Mouse (Mus musculus): ENCODE results near the gene Tnfrsf9. TPM values are rescaled to one million over a fixed set of nuclear protein-coding genes. Genes with fewer than 3 reads are reported as not detected.

Gene Tnfrsf9
- polyA plus RNA-seq, 1 experiment from 2014 or later, result 0.26 TPM

GRCm38 (mm10) chr4:150933503-150933902, 19.1 kb downstream of the Tnfrsf9 start:
- no peak for ATAC-seq (replicated peaks; ENCODE audit: low FRiP score)
- WGBS, result 77% methylated on average over 1 of the region's 1 CpGs
- Histone ChIP-seq H3K4me1 (replicated peaks; ENCODE audit: control insufficient read depth, insufficient read depth, low read length) (no peaks in the 10 kb centered on the region), H3K27me3 (replicated peaks; ENCODE audit: control insufficient read depth, insufficient read depth, low read length) (no peaks in the 10 kb centered on the region), H3K4me3 (ENCODE audit: low read depth, low read length) (no peak overlapping the region), H3K36me3 (ENCODE audit: control insufficient read depth, insufficient read depth, low read length) (no peaks in the 10 kb centered on the region), H3K9ac (ENCODE audit: low read depth, low read length) (no peak overlapping the region), H3K27ac (ENCODE audit: low read depth, low read length) (no peak overlapping the region), H3K4me2 (no peak overlapping the region), H3K9me3 (ENCODE audit: control insufficient read depth, low read length) (no peaks in the 10 kb centered on the region)
- no peak for DNase-seq (ENCODE audit: low spot score)

GRCm38 (mm10) chr4:150937293-150938062, 23.1 kb downstream of the Tnfrsf9 start:
- Histone ChIP-seq H3K27ac (ENCODE audit: low read depth, low read length) (no peak overlapping the region), H3K4me2 (peak overlapping the region; percentile 38), H3K9ac (ENCODE audit: low read depth, low read length) (no peak overlapping the region), H3K4me1 (replicated peaks; ENCODE audit: control insufficient read depth, insufficient read depth, low read length) (no peaks in the 10 kb centered on the region), H3K9me3 (ENCODE audit: control insufficient read depth, low read length) (no peaks in the 10 kb centered on the region), H3K4me3 (ENCODE audit: low read depth, low read length) (no peak overlapping the region), H3K36me3 (ENCODE audit: control insufficient read depth, insufficient read depth, low read length) (no peaks in the 10 kb centered on the region), H3K27me3 (replicated peaks; ENCODE audit: control insufficient read depth, insufficient read depth, low read length) (no peaks in the 10 kb centered on the region)
- WGBS, result 66% methylated on average over 16 of the region's 16 CpGs
- ATAC-seq (replicated peaks; ENCODE audit: low FRiP score) (no peak), DNase-seq (ENCODE audit: low spot score) (no peak)

- no peak for DNase-seq (ENCODE audit: low spot score)
- H3K4me3 ChIP-seq (ENCODE audit: low read depth, low read length), result no peak overlapping the region
- H3K4me2 ChIP-seq, result peak overlapping the region; percentile 38
- ATAC-seq (replicated peaks; ENCODE audit: low FRiP score), result no peak
- H3K27me3 ChIP-seq (replicated peaks; ENCODE audit: control insufficient read depth, insufficient read depth, low read length), result no peaks in the 10 kb centered on the region
- no peaks in the 10 kb centered on the region for H3K4me1 ChIP-seq (replicated peaks; ENCODE audit: control insufficient read depth, insufficient read depth, low read length)
- no peaks in the 10 kb centered on the region for H3K9me3 ChIP-seq (ENCODE audit: control insufficient read depth, low read length)
- no peak overlapping the region for H3K27ac ChIP-seq (ENCODE audit: low read depth, low read length)
- no peaks in the 10 kb centered on the region for H3K36me3 ChIP-seq (ENCODE audit: control insufficient read depth, insufficient read depth, low read length)
- WGBS, result 29% methylated on average over 14 of the region's 14 CpGs
- H3K9ac ChIP-seq (ENCODE audit: low read depth, low read length), result no peak overlapping the region
Measured at GRCm38 (mm10) chr4:150938063-150938452, 23.7 kb downstream of the Tnfrsf9 start.

- no peak overlapping the region for H3K27ac ChIP-seq (ENCODE audit: low read depth, low read length)
- 63% methylated on average over 13 of the region's 13 CpGs for WGBS
- no peaks in the 10 kb centered on the region for H3K9me3 ChIP-seq (ENCODE audit: control insufficient read depth, low read length)
- H3K27me3 ChIP-seq (replicated peaks; ENCODE audit: control insufficient read depth, insufficient read depth, low read length), result no peaks in the 10 kb centered on the region
- no peaks in the 10 kb centered on the region for H3K36me3 ChIP-seq (ENCODE audit: control insufficient read depth, insufficient read depth, low read length)
- H3K4me2 ChIP-seq, result no peak overlapping the region
- no peak overlapping the region for H3K9ac ChIP-seq (ENCODE audit: low read depth, low read length)
- DNase-seq (ENCODE audit: low spot score), result no peak
- H3K4me1 ChIP-seq (replicated peaks; ENCODE audit: control insufficient read depth, insufficient read depth, low read length), result no peaks in the 10 kb centered on the region
- H3K4me3 ChIP-seq (ENCODE audit: low read depth, low read length), result no peak overlapping the region
- ATAC-seq (replicated peaks; ENCODE audit: low FRiP score), result no peak
Measured at GRCm38 (mm10) chr4:150939991-150940651, 25.8 kb downstream of the Tnfrsf9 start.

GRCm38 (mm10) chr4:150944707-150945106, 30.3 kb downstream of the Tnfrsf9 start:
- Histone ChIP-seq H3K9me3 (ENCODE audit: control insufficient read depth, low read length) (no peaks in the 10 kb centered on the region), H3K4me2 (no peak overlapping the region), H3K4me1 (replicated peaks; ENCODE audit: control insufficient read depth, insufficient read depth, low read length) (no peaks in the 10 kb centered on the region), H3K27ac (ENCODE audit: low read depth, low read length) (no peak overlapping the region), H3K27me3 (replicated peaks; ENCODE audit: control insufficient read depth, insufficient read depth, low read length) (no peaks in the 10 kb centered on the region), H3K4me3 (ENCODE audit: low read depth, low read length) (no peak overlapping the region), H3K9ac (ENCODE audit: low read depth, low read length) (no peak overlapping the region), H3K36me3 (ENCODE audit: control insufficient read depth, insufficient read depth, low read length) (no peaks in the 10 kb centered on the region)
- no peak for DNase-seq (ENCODE audit: low spot score)
- ATAC-seq (replicated peaks; ENCODE audit: low FRiP score), result no peak
- WGBS, result 89% methylated on average over 7 of the region's 7 CpGs

- Histone ChIP-seq H3K4me1 (replicated peaks; ENCODE audit: control insufficient read depth, insufficient read depth, low read length) (no peaks in the 10 kb centered on the region), H3K9ac (ENCODE audit: low read depth, low read length) (no peak overlapping the region), H3K4me3 (ENCODE audit: low read depth, low read length) (no peak overlapping the region), H3K4me2 (no peak overlapping the region), H3K36me3 (ENCODE audit: control insufficient read depth, insufficient read depth, low read length) (no peaks in the 10 kb centered on the region), H3K27me3 (replicated peaks; ENCODE audit: control insufficient read depth, insufficient read depth, low read length) (no peaks in the 10 kb centered on the region), H3K9me3 (ENCODE audit: control insufficient read depth, low read length) (no peaks in the 10 kb centered on the region), H3K27ac (ENCODE audit: low read depth, low read length) (no peak overlapping the region)
- DNase-seq (ENCODE audit: low spot score), result no peak
- 74% methylated on average over 10 of the region's 10 CpGs for WGBS
- no peak for ATAC-seq (replicated peaks; ENCODE audit: low FRiP score)
Measured at GRCm38 (mm10) chr4:150950972-150951371, 36.6 kb downstream of the Tnfrsf9 start.

GRCm38 (mm10) chr4:150956369-150957105, 42.2 kb downstream of the Tnfrsf9 start:
- H3K27ac ChIP-seq (ENCODE audit: low read depth, low read length), result no peak overlapping the region
- WGBS, result 79% methylated on average over 13 of the region's 13 CpGs
- H3K4me2 ChIP-seq, result no peak overlapping the region
- no peak overlapping the region for H3K4me3 ChIP-seq (ENCODE audit: low read depth, low read length)
- no peak for ATAC-seq (replicated peaks; ENCODE audit: low FRiP score)
- H3K36me3 ChIP-seq (ENCODE audit: control insufficient read depth, insufficient read depth, low read length), result no peaks in the 10 kb centered on the region
- DNase-seq (ENCODE audit: low spot score), result no peak
- H3K4me1 ChIP-seq (replicated peaks; ENCODE audit: control insufficient read depth, insufficient read depth, low read length), result no peaks in the 10 kb centered on the region
- H3K27me3 ChIP-seq (replicated peaks; ENCODE audit: control insufficient read depth, insufficient read depth, low read length), result no peaks in the 10 kb centered on the region
- no peaks in the 10 kb centered on the region for H3K9me3 ChIP-seq (ENCODE audit: control insufficient read depth, low read length)
- H3K9ac ChIP-seq (ENCODE audit: low read depth, low read length), result no peak overlapping the region

- H3K9me3 ChIP-seq (ENCODE audit: control insufficient read depth, low read length), result no peaks in the 10 kb centered on the region
- no peaks in the 10 kb centered on the region for H3K36me3 ChIP-seq (ENCODE audit: control insufficient read depth, insufficient read depth, low read length)
- no peak for DNase-seq (ENCODE audit: low spot score)
- no peak overlapping the region for H3K9ac ChIP-seq (ENCODE audit: low read depth, low read length)
- H3K27ac ChIP-seq (ENCODE audit: low read depth, low read length), result no peak overlapping the region
- H3K4me1 ChIP-seq (replicated peaks; ENCODE audit: control insufficient read depth, insufficient read depth, low read length), result no peaks in the 10 kb centered on the region
- no peak for ATAC-seq (replicated peaks; ENCODE audit: low FRiP score)
- WGBS, result 64% methylated on average over 1 of the region's 1 CpGs
- H3K27me3 ChIP-seq (replicated peaks; ENCODE audit: control insufficient read depth, insufficient read depth, low read length), result no peaks in the 10 kb centered on the region
- H3K4me3 ChIP-seq (ENCODE audit: low read depth, low read length), result no peak overlapping the region
- no peak overlapping the region for H3K4me2 ChIP-seq
Measured at GRCm38 (mm10) chr4:150957106-150957458, 42.7 kb downstream of the Tnfrsf9 start.

All from liver, embryonic 11.5 days (tissue).